Mouse (Mus musculus): ENCODE data around the gene Aven. TPM values are rescaled to one million over a fixed set of nuclear protein-coding genes. Genes with fewer than 3 reads are reported as not detected.

The Aven gene
- polyA plus RNA-seq, 1 experiment from 2014 or later, result 10.0 TPM

DNA sequence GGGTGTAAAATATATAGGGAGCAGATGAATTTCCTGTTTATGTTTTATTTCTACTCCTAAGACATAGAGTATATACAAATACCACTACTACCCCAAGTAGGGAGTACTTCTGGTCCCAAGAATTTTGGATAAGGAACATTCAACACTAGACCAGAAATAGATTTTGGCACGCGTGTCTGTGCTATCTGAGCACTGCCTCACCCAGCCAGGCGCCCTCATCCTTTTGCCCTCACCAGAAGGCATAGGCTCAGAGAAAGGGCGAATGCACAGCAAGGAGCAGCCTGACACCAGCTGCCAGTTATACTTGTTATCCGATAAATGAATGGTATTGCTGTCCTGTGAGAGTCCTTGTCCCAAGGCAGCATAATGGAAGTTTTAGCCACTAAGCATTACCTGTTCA lies 144.4 kb downstream of the Aven start:
- no peaks in the 10 kb centered on the region for H3K4me1 ChIP-seq (ENCODE audit: control insufficient read depth, insufficient read depth, low read length)
- H3K36me3 ChIP-seq (replicated peaks; ENCODE audit: control insufficient read depth, insufficient read depth, low read depth, low read length), result no peaks in the 10 kb centered on the region
- ATAC-seq (replicated peaks; ENCODE audit: insufficient number of reproducible peaks, low FRiP score, low TSS enrichment, low read depth), result no peak
- H3K4me3 ChIP-seq (ENCODE audit: low read depth, low read length), result no peak overlapping the region
- no peak for DNase-seq (ENCODE audit: low spot score)
- H3K27me3 ChIP-seq (ENCODE audit: control insufficient read depth, insufficient read depth, low read length), result no peaks in the 10 kb centered on the region
- no peaks in the 10 kb centered on the region for H3K9me3 ChIP-seq (replicated peaks; ENCODE audit: control insufficient read depth, low read length)
- no peak overlapping the region for H3K27ac ChIP-seq (replicated peaks; ENCODE audit: low read depth, low read length)
- WGBS, result 95% methylated on average over 5 of the region's 5 CpGs
- no peak overlapping the region for H3K9ac ChIP-seq (replicated peaks; ENCODE audit: low read length)
- H3K4me2 ChIP-seq (ENCODE audit: low read depth, low read length), result no peak overlapping the region

DNA sequence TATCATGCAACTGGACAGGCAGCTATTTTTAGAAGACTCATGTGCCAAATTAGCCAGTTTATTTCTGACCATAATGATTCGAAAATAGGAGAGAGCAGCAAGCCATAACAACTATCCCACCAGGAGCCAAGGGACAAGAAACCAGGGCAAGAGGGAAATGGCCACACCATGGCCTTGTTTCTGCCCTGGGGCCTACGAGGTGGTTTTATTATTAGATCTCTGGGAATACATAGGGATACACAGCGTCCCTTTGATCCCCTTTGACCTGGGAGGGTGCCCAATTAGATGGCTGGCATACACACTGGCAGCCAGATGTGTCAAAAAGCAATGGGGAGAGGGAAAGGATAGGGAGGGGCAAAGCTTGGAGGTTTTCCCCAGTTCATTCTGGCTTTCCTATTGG lies 161.1 kb downstream of the Aven start:
- H3K4me3 ChIP-seq (ENCODE audit: low read depth, low read length), result no peak overlapping the region
- no peaks in the 10 kb centered on the region for H3K36me3 ChIP-seq (replicated peaks; ENCODE audit: control insufficient read depth, insufficient read depth, low read depth, low read length)
- H3K27me3 ChIP-seq (ENCODE audit: control insufficient read depth, insufficient read depth, low read length), result no peaks in the 10 kb centered on the region
- whole genome bisulfite sequencing, result 75% methylated on average over 3 of the region's 3 CpGs
- no peak overlapping the region for H3K9ac ChIP-seq (replicated peaks; ENCODE audit: low read length)
- H3K4me1 ChIP-seq (ENCODE audit: control insufficient read depth, insufficient read depth, low read length), result no peaks in the 10 kb centered on the region
- no peak overlapping the region for H3K4me2 ChIP-seq (ENCODE audit: low read depth, low read length)
- no peak overlapping the region for H3K27ac ChIP-seq (replicated peaks; ENCODE audit: low read depth, low read length)
- DNase-seq (ENCODE audit: low spot score), result no peak
- ATAC-seq (replicated peaks; ENCODE audit: insufficient number of reproducible peaks, low FRiP score, low TSS enrichment, low read depth), result no peak
- no peaks in the 10 kb centered on the region for H3K9me3 ChIP-seq (replicated peaks; ENCODE audit: control insufficient read depth, low read length)

DNA sequence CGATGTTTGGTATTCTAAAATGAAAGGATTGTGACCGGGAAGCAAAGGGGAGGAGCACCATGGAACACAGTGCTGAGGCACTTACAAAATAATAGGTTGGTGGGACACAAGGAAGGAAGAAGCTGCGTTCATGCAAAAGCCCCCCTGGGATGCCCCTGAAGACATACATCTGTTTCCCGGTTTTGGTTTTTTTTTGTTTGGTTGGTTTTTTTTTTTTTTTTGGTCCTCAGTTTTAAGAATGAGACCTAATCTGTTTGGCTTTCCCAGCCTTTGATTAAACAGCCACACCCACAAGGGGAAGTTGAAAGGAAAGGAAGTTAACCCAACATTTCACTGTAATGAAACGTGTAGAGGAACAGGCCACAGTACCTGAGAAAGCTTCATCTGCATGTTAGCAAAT lies 163.4 kb downstream of the Aven start:
- Histone ChIP-seq H3K27ac (replicated peaks; ENCODE audit: low read depth, low read length) (no peak overlapping the region), H3K9me3 (replicated peaks; ENCODE audit: control insufficient read depth, low read length) (no peaks in the 10 kb centered on the region), H3K4me3 (ENCODE audit: low read depth, low read length) (no peak overlapping the region), H3K4me1 (ENCODE audit: control insufficient read depth, insufficient read depth, low read length) (no peaks in the 10 kb centered on the region), H3K9ac (replicated peaks; ENCODE audit: low read length) (no peak overlapping the region), H3K4me2 (ENCODE audit: low read depth, low read length) (no peak overlapping the region), H3K36me3 (replicated peaks; ENCODE audit: control insufficient read depth, insufficient read depth, low read depth, low read length) (no peaks in the 10 kb centered on the region), H3K27me3 (ENCODE audit: control insufficient read depth, insufficient read depth, low read length) (no peaks in the 10 kb centered on the region)
- ATAC-seq (replicated peaks; ENCODE audit: insufficient number of reproducible peaks, low FRiP score, low TSS enrichment, low read depth) (no peak), DNase-seq (ENCODE audit: low spot score) (no peak)
- WGBS, result 66% methylated on average over 5 of the region's 5 CpGs

DNA sequence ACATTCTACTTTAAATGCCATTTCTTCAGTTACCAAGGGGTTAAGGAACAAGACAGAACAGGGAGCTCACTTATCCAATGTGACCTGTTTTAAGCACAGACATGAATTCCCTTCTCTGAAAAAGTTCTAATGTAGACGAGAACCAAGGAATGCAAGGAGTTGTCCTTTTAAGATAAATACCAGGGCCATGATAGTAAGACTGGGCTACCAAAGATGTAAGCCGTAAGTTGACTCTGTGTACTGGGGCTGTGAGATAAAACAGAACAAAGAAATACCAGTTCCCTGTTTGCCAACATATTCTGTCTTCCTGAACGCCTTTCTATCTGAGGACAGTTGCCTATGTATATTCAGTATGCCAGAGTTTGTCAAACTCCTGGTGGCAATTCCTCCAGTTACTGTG lies 176.7 kb downstream of the Aven start:
- no peaks in the 10 kb centered on the region for H3K36me3 ChIP-seq (replicated peaks; ENCODE audit: control insufficient read depth, insufficient read depth, low read depth, low read length)
- no peak overlapping the region for H3K27ac ChIP-seq (replicated peaks; ENCODE audit: low read depth, low read length)
- WGBS, result 82% methylated on average over 3 of the region's 3 CpGs
- H3K4me2 ChIP-seq (ENCODE audit: low read depth, low read length), result no peak overlapping the region
- no peak overlapping the region for H3K4me3 ChIP-seq (ENCODE audit: low read depth, low read length)
- no peak for DNase-seq (ENCODE audit: low spot score)
- no peaks in the 10 kb centered on the region for H3K27me3 ChIP-seq (ENCODE audit: control insufficient read depth, insufficient read depth, low read length)
- H3K9ac ChIP-seq (replicated peaks; ENCODE audit: low read length), result no peak overlapping the region
- no peak for ATAC-seq (replicated peaks; ENCODE audit: insufficient number of reproducible peaks, low FRiP score, low TSS enrichment, low read depth)
- no peaks in the 10 kb centered on the region for H3K4me1 ChIP-seq (ENCODE audit: control insufficient read depth, insufficient read depth, low read length)
- H3K9me3 ChIP-seq (replicated peaks; ENCODE audit: control insufficient read depth, low read length), result no peaks in the 10 kb centered on the region

DNA sequence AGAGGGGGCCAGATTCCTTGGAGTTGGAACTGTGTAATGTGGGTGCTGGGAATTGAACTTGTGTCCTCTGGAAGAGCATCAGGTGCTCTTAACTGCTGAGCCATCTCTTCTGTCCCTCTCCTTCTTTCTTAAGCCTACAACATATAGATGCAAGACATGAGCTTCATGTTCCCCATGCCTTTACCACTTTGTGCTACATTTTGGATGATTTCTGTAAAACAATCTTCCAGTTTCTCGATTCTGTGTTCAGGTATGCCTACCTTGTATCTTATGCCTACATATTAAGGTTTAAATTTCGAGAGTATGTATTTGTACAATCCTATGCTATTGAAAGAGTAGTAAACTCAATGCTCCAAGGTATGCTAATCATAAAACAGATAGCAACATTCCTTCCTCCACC lies 183.4 kb downstream of the Aven start:
- no peak overlapping the region for H3K27ac ChIP-seq (replicated peaks; ENCODE audit: low read depth, low read length)
- no peak for ATAC-seq (replicated peaks; ENCODE audit: insufficient number of reproducible peaks, low FRiP score, low TSS enrichment, low read depth)
- no peak overlapping the region for H3K4me3 ChIP-seq (ENCODE audit: low read depth, low read length)
- no peaks in the 10 kb centered on the region for H3K36me3 ChIP-seq (replicated peaks; ENCODE audit: control insufficient read depth, insufficient read depth, low read depth, low read length)
- 81% methylated on average over 2 of the region's 2 CpGs for WGBS
- no peaks in the 10 kb centered on the region for H3K27me3 ChIP-seq (ENCODE audit: control insufficient read depth, insufficient read depth, low read length)
- H3K9ac ChIP-seq (replicated peaks; ENCODE audit: low read length), result no peak overlapping the region
- no peak overlapping the region for H3K4me2 ChIP-seq (ENCODE audit: low read depth, low read length)
- no peak for DNase-seq (ENCODE audit: low spot score)
- H3K9me3 ChIP-seq (replicated peaks; ENCODE audit: control insufficient read depth, low read length), result no peaks in the 10 kb centered on the region
- H3K4me1 ChIP-seq (ENCODE audit: control insufficient read depth, insufficient read depth, low read length), result no peaks in the 10 kb centered on the region

DNA sequence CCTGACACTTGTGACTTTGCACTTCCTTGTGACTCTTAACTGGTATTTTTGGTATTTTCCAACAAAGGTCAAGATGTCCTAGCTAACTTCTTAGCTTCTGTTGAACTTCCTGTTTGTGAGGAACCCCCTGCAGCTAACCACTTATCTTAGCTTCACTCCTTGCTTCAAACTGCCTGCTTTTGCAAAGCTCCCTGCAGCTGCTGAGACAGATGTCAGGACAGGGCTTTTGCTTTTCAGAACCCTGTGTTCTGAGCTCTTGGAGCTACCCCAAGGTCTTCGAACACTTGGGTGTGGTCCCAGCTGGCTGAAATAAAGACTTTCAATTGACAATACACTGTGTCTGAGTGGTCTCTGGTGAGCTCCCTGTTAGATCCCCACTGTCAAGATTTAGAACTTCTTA lies 184.0 kb downstream of the Aven start:
- no peak overlapping the region for H3K4me2 ChIP-seq (ENCODE audit: low read depth, low read length)
- DNase-seq (ENCODE audit: low spot score), result no peak

DNA sequence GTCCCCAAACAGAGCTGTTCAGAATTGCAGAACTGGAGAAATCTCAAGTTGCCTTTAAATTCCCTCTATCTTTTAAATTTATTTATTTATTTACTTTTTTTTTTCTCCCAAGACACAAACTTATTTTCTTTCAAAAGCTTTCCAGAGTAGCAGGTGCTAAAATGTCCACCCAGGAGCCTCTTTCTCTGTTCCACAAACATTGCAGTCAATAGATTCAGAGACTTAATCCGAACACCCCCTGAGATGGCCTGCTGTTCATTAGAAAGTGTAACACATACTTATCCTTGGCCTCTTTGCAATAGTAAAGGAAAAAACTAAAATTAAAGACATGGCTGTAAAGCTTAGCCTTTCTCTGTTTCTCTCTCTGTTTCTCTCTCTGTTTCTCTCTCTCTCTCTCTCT lies 184.5 kb downstream of the Aven start:
- no peak overlapping the region for H3K4me3 ChIP-seq (ENCODE audit: low read depth, low read length)
- H3K4me2 ChIP-seq (ENCODE audit: low read depth, low read length), result no peak overlapping the region
- no peaks in the 10 kb centered on the region for H3K36me3 ChIP-seq (replicated peaks; ENCODE audit: control insufficient read depth, insufficient read depth, low read depth, low read length)
- DNase-seq (ENCODE audit: low spot score) (no peak), ATAC-seq (replicated peaks; ENCODE audit: insufficient number of reproducible peaks, low FRiP score, low TSS enrichment, low read depth) (no peak)
- no peak overlapping the region for H3K9ac ChIP-seq (replicated peaks; ENCODE audit: low read length)
- no peaks in the 10 kb centered on the region for H3K27me3 ChIP-seq (ENCODE audit: control insufficient read depth, insufficient read depth, low read length)
- H3K9me3 ChIP-seq (replicated peaks; ENCODE audit: control insufficient read depth, low read length), result no peaks in the 10 kb centered on the region
- H3K4me1 ChIP-seq (ENCODE audit: control insufficient read depth, insufficient read depth, low read length), result no peaks in the 10 kb centered on the region
- no peak overlapping the region for H3K27ac ChIP-seq (replicated peaks; ENCODE audit: low read depth, low read length)
- WGBS, result 58% methylated on average over 1 of the region's 1 CpGs

More for the DNA sequence above, 184.0 kb downstream of the Aven start:
- H3K27ac ChIP-seq (replicated peaks; ENCODE audit: low read depth, low read length), result no peak overlapping the region
- no peaks in the 10 kb centered on the region for H3K27me3 ChIP-seq (ENCODE audit: control insufficient read depth, insufficient read depth, low read length)
- no peaks in the 10 kb centered on the region for H3K36me3 ChIP-seq (replicated peaks; ENCODE audit: control insufficient read depth, insufficient read depth, low read depth, low read length)
- ATAC-seq (replicated peaks; ENCODE audit: insufficient number of reproducible peaks, low FRiP score, low TSS enrichment, low read depth), result no peak
- H3K4me1 ChIP-seq (ENCODE audit: control insufficient read depth, insufficient read depth, low read length), result no peaks in the 10 kb centered on the region
- no peak overlapping the region for H3K4me3 ChIP-seq (ENCODE audit: low read depth, low read length)
- H3K9ac ChIP-seq (replicated peaks; ENCODE audit: low read length), result no peak overlapping the region
- 58% methylated on average over 1 of the region's 1 CpGs for WGBS
- H3K9me3 ChIP-seq (replicated peaks; ENCODE audit: control insufficient read depth, low read length), result no peaks in the 10 kb centered on the region

DNA sequence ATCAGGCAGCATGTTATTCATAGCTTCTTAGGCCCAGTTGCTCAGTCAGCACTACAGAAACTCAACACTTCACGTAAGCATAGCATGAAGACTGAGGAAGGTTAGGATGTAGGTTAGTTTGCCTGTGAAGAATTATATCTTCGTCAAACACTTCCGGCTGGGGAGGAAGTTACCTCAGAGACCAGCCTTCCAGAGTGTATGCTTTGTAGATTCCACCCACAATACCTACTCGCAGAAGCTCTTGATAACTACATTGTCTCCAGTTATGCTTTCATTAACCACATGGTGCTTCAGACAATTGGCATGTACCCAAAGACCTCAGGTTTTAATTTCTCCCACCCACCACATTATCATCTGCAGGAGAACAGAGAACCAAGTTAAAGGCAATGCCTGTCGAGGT lies 189.1 kb downstream of the Aven start:
- no peaks in the 10 kb centered on the region for H3K36me3 ChIP-seq (replicated peaks; ENCODE audit: control insufficient read depth, insufficient read depth, low read depth, low read length)
- no peak overlapping the region for H3K4me3 ChIP-seq (ENCODE audit: low read depth, low read length)
- H3K4me2 ChIP-seq (ENCODE audit: low read depth, low read length), result no peak overlapping the region
- H3K9ac ChIP-seq (replicated peaks; ENCODE audit: low read length), result no peak overlapping the region
- DNase-seq (ENCODE audit: low spot score) (no peak), ATAC-seq (replicated peaks; ENCODE audit: insufficient number of reproducible peaks, low FRiP score, low TSS enrichment, low read depth) (no peak)
- WGBS, result 86% methylated on average over 5 of the region's 5 CpGs
- no peaks in the 10 kb centered on the region for H3K4me1 ChIP-seq (ENCODE audit: control insufficient read depth, insufficient read depth, low read length)
- no peaks in the 10 kb centered on the region for H3K27me3 ChIP-seq (ENCODE audit: control insufficient read depth, insufficient read depth, low read length)
- no peaks in the 10 kb centered on the region for H3K9me3 ChIP-seq (replicated peaks; ENCODE audit: control insufficient read depth, low read length)
- no peak overlapping the region for H3K27ac ChIP-seq (replicated peaks; ENCODE audit: low read depth, low read length)
